8 mouse cellular contexts compared by ENCODE assay signal in the genomic region with DNA sequence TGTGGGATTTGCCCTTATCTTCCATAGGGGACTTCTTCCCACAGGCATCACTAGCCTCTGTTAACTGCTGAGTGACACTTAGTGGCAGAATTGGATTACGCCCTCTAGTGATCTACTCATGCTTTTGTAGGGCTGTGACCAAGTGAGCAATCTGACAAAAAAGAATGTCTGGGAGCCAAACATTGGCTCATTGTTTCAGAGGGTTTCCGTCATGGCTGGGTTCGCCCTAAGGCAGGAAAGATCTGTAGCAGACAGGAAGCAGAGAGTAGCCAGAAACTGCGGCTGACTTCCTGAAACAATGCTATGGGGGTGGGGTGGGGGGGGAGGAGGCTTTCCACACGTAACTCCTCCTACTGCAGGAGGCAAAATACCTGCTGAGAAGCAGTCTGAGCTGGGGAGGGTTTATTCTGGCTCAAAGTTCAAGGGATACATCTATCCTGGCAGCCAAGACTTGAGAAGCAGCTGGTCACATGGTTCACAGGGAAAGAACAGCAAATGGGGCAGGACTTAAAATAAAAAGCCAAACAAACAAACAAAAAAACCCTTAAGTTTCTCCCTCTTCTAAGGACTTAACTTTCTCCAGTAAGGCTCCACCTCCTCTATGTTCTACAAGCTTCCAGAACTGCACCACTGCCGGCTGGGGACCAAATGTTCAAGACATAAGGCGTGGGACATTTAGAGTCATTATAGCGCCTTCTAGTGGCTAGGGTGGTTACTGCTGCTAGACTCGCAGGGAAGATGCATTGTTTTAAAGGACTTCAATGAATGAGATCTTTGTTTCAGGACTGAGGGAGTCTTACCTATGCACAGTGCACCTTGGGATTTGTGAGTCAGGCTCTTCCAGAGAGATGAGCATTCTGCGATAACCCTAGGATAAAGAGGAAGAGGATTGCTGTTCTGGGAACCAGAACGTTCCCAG.
DNase-seq lines count a peak whose midpoint lies in the region; ATAC-seq and TF ChIP-seq lines count a peak whose summit lies in the region.
"Had no signal": no experiment of that assay in that cellular context is flagged by ENCODE, and none has a peak within 500 bp of the region (broad histone marks: within the 10 kb centered on the region; RNA-seq: fewer than 3 reads in every experiment).

No protein-coding gene starts in this region.

- H3K9ac ChIP-seq in midbrain, embryonic 12.5 days (replicated peaks) = no peak overlapping the region
- H3K9ac ChIP-seq: lung, embryonic 15.5 days had no signal

- H3K36me3 ChIP-seq in midbrain, embryonic 12.5 days = no peaks in the 10 kb centered on the region
- H3K36me3 ChIP-seq: lung, embryonic 15.5 days had no signal

- peaks cover 11% of the 10 kb centered on the region; the same call in 1 of the 2 replicates for H3K27me3 ChIP-seq in midbrain, embryonic 12.5 days

- 48% methylated on average over 11 of the region's 11 CpGs for WGBS in midbrain, embryonic 12.5 days

- H3K9me3 ChIP-seq in midbrain, embryonic 12.5 days = no peaks in the 10 kb centered on the region
- H3K9me3 ChIP-seq: lung, embryonic 15.5 days had no signal

- H3K27ac ChIP-seq in layer of hippocampus, adult 2 months = no peak overlapping the region
- H3K27ac ChIP-seq in midbrain, embryonic 12.5 days (replicated peaks) = peak overlapping the region; percentile 60
- H3K27ac ChIP-seq: lung, embryonic 15.5 days had no signal

- TF ChIP-seq CTCF in layer of hippocampus, adult 2 months (conservative IDR thresholded peaks at IDR 0.05) = peak; percentile 81

- peak; percentile 26 to 56 for DNase-seq in layer of hippocampus, adult 2 months (ENCODE audit: low spot score in 2 of 2)
- no peak for DNase-seq in layer of hippocampus, adult 9-11 months
- peak; percentile 39 for DNase-seq in NIH3T3 (ENCODE audit: low read depth)
- peak; percentile 4 for DNase-seq in c-Kit-positive CD71-negative TER-119-negative erythroid progenitor cells, embryonic 14.5 days (ENCODE audit: low read depth)
- DNase-seq in urinary bladder, postnatal 36 days (ENCODE audit: low spot score in 2 of 2) = no peak

- ATAC-seq in midbrain, embryonic 12.5 days (ENCODE audit: low FRiP score, low read depth) = peak; percentile 17; the same call in 1 of the 2 replicates
- ATAC-seq in inflammation-experienced regulatory T-cells, adult 6 months = no peak

- no peak overlapping the region for H3K4me2 ChIP-seq in midbrain, embryonic 12.5 days (replicated peaks)
- H3K4me2 ChIP-seq: lung, embryonic 15.5 days had no signal

- no peak overlapping the region for H3K4me3 ChIP-seq in layer of hippocampus, adult 2 months
- no peak overlapping the region for H3K4me3 ChIP-seq in midbrain, embryonic 12.5 days
- H3K4me3 ChIP-seq: lung, embryonic 15.5 days had no signal

- peaks cover 14% of the 10 kb centered on the region for H3K4me1 ChIP-seq in midbrain, embryonic 12.5 days
- H3K4me1 ChIP-seq: lung, embryonic 15.5 days had no signal

Comparison
In these comparisons a context has a peak if more than half of its experiments do, and no peak if none do; other contexts are left out.
1. DNase-seq: peak in layer of hippocampus, adult 2 months (2 of 2), NIH3T3 (single experiment) and c-Kit-positive CD71-negative TER-119-negative erythroid progenitor cells, embryonic 14.5 days (single experiment); none in layer of hippocampus, adult 9-11 months (single experiment) and urinary bladder, postnatal 36 days (0 of 2).